Mouse (Mus musculus) kidney, adult 2 months (tissue): Measurements from ENCODE around the gene Gm49393.

Experiments used
- CTCF ChIP-seq: fragments of 200-500 bp; conservative IDR thresholded peaks from 2 replicates; pipeline ENCODE4 v1.5.1; 2011; ENCODE audit warnings: low read depth, mild to moderate bottlenecking, control low read depth, low read length, moderate library complexity, mixed read lengths; ENCODE audit not compliant: insufficient read depth, insufficient read length
- POLR2A ChIP-seq: fragments of 200-500 bp; IDR thresholded peaks from one replicate; pipeline ENCODE4 v1.6.1; 2011; ENCODE audit warnings: low read depth, low read length, control low read depth

DNA sequence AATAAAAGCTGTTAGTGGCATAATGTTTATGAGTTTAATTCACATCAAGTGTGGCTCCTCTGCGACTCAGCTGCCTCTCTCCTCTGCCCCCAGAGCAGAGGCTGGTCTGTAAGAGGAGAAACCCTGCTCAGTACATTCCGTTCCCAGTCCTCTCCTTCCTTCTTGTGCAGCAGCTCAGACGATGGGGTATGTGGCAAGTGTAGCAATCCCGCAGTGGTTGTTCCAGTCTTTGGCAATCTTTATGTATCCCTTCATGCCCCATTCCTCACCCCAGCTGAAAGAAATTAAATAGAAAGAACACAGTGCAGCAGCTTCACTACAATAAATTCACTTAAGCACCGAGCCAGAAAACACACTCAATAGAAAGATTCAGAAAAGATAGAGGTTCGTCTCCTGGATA, 92.7 kb downstream of the Gm49393 start:
- TF ChIP-seq POLR2A: no peak
- no peak for TF ChIP-seq CTCF
